Mouse (Mus musculus) gastrocnemius, postnatal 10 days (tissue): Measurements from ENCODE around the gene Faiml. TPM values are rescaled to one million over a fixed set of nuclear protein-coding genes. Genes with fewer than 3 reads are reported as not detected.

ENCODE experiments used
- total RNA-seq, 2 experiments: library from RNA; stranded (reverse); gene quantifications; 2 replicates each; pipeline ENCODE4 v1.2.3; 2021

The Faiml gene
- total RNA-seq, 2 experiments from 2014 or later = not detected

Other genes starting within 250 kb of the Faiml start
- not detected for gene Gm1123, start 201.5 kb downstream of the Faiml start, total RNA-seq
- gene Pik3cb, start 96.6 kb downstream of the Faiml start, total RNA-seq = 1 to 10 TPM; 3.7 to 4.7 TPM
- 1 to 10 TPM; 2.0 to 4.8 TPM for gene Cep70, start 6.1 kb upstream of the Faiml start, total RNA-seq
- gene Esyt3, start 121.3 kb upstream of the Faiml start, total RNA-seq = under 1 TPM; 0.70 to 0.99 TPM
- gene Mras, start 200.1 kb upstream of the Faiml start, total RNA-seq = 10 to 100 TPM in 1 of 2 experiments, 1 to 10 TPM in 1; 9.7 to 10.6 TPM
- gene Nme9, start 214.2 kb upstream of the Faiml start, total RNA-seq = not detected